11 mouse cellular contexts compared by ENCODE assay signal in genomic region chr17:27200801-27201200, GRCm38 (mm10). TPM values are rescaled to one million over a fixed set of nuclear protein-coding genes. Genes with fewer than 3 reads are reported as not detected.
DNase-seq lines count a peak whose midpoint lies in the region; ATAC-seq and TF ChIP-seq lines count a peak whose summit lies in the region.
"Had no signal": no experiment of that assay in that cellular context is flagged by ENCODE, and none has a peak within 500 bp of the region (broad histone marks: within the 10 kb centered on the region; RNA-seq: fewer than 3 reads in every experiment).

No protein-coding gene starts in this region.

- intact Hi-C loops in left cerebral cortex, postnatal 25 days (cut with DNase I), result loop anchor here (1.0 to 10.0 kb wide), 2 partner anchors 30 to 946 kb away; partner anchors contain the start of gene Luc7l

- no peaks in the 10 kb centered on the region for H3K27me3 ChIP-seq in lung, embryonic 14.5 days (ENCODE audit: insufficient read depth, low read length)
- no peaks in the 10 kb centered on the region for H3K27me3 ChIP-seq in kidney, postnatal 0 days (ENCODE audit: insufficient read depth, low read length)
- no peaks in the 10 kb centered on the region for H3K27me3 ChIP-seq in neural tube, embryonic 15.5 days (replicated peaks)
- H3K27me3 ChIP-seq: forebrain, embryonic 15.5 days had no signal

- peak; percentile 8; the same call in 1 of the 2 replicates for TF ChIP-seq CTCF in lung, embryonic 14.5 days (IDR thresholded peaks at IDR 0.05; ENCODE audit: low read depth)
- TF ChIP-seq CTCF in kidney, postnatal 0 days (IDR thresholded peaks at IDR 0.05; ENCODE audit: low read depth), result peak; percentile 26; the same call in 1 of the 2 replicates

- no peak overlapping the region for H3K4me2 ChIP-seq in lung, embryonic 14.5 days
- H3K4me2 ChIP-seq in kidney, postnatal 0 days (ENCODE audit: low read length), result no peak overlapping the region
- H3K4me2 ChIP-seq in neural tube, embryonic 15.5 days, result no peak overlapping the region
- H3K4me2 ChIP-seq: forebrain, embryonic 15.5 days had no signal

- DNase-seq in adrenal gland, postnatal 10 days, result peak; percentile 38
- DNase-seq in adrenal gland, postnatal 4 days (ENCODE audit: low spot score in 2 of 2), result no peak
- peak; percentile 17 for DNase-seq in lung, embryonic 14.5 days
- DNase-seq in lung, postnatal 25 days (ENCODE audit: low spot score), result no peak
- peak; percentile 71 for DNase-seq in kidney, postnatal 0 days (ENCODE audit: low spot score)
- DNase-seq in left cerebral cortex, adult 18-20 months (ENCODE audit: low spot score in 2 of 2), result no peak
- no peak for DNase-seq in left cerebral cortex, postnatal 25 days (ENCODE audit: low spot score in 2 of 2)
- DNase-seq: heart, postnatal 36 days; lung, postnatal 36 days had no signal

- no peak overlapping the region for H3K4me3 ChIP-seq in lung, embryonic 14.5 days (ENCODE audit: low read depth, low read length)
- no peak overlapping the region for H3K4me3 ChIP-seq in kidney, postnatal 0 days (replicated peaks; ENCODE audit: low read depth, low read length)
- H3K4me3 ChIP-seq in neural tube, embryonic 15.5 days (replicated peaks), result no peak overlapping the region
- H3K4me3 ChIP-seq: forebrain, embryonic 15.5 days had no signal

- 51% methylated on average over 11 of the region's 11 CpGs for WGBS in lung, embryonic 14.5 days
- 15% methylated on average over 11 of the region's 11 CpGs for WGBS in kidney, postnatal 0 days
- WGBS in neural tube, embryonic 15.5 days, result 8% methylated on average over 11 of the region's 11 CpGs

- no peaks in the 10 kb centered on the region; the same call in 1 of the 2 replicates for H3K4me1 ChIP-seq in lung, embryonic 14.5 days (ENCODE audit: insufficient read depth)
- peaks cover 10% of the 10 kb centered on the region for H3K4me1 ChIP-seq in kidney, postnatal 0 days (replicated peaks; ENCODE audit: insufficient read depth, low read length)
- H3K4me1 ChIP-seq in neural tube, embryonic 15.5 days, result peaks cover 51% of the 10 kb centered on the region

- H3K9me3 ChIP-seq in lung, embryonic 14.5 days (ENCODE audit: low read depth, low read length), result no peaks in the 10 kb centered on the region; the same call in 1 of the 2 replicates
- H3K9me3 ChIP-seq in kidney, postnatal 0 days (replicated peaks; ENCODE audit: low read length), result no peaks in the 10 kb centered on the region
- H3K9me3 ChIP-seq in neural tube, embryonic 15.5 days (replicated peaks), result no peaks in the 10 kb centered on the region
- H3K9me3 ChIP-seq: forebrain, embryonic 15.5 days had no signal

- no peak for ATAC-seq in lung, embryonic 14.5 days (ENCODE audit: insufficient read depth)
- ATAC-seq in kidney, postnatal 0 days (replicated peaks; ENCODE audit: low FRiP score, low read depth), result no peak
- no peak for ATAC-seq in neural tube, embryonic 15.5 days (ENCODE audit: low FRiP score)
- ATAC-seq: forebrain, embryonic 15.5 days had no signal

- H3K36me3 ChIP-seq in lung, embryonic 14.5 days (ENCODE audit: insufficient read depth), result peaks cover 67% of the 10 kb centered on the region
- peaks cover 35% of the 10 kb centered on the region for H3K36me3 ChIP-seq in kidney, postnatal 0 days (ENCODE audit: insufficient read depth, low read length)
- H3K36me3 ChIP-seq in neural tube, embryonic 15.5 days, result peaks cover 53% of the 10 kb centered on the region

- no peak overlapping the region for H3K9ac ChIP-seq in lung, embryonic 14.5 days
- H3K9ac ChIP-seq in kidney, postnatal 0 days (ENCODE audit: low read depth, low read length), result no peak overlapping the region
- peak overlapping the region; percentile 26; the same call in 1 of the 2 replicates for H3K9ac ChIP-seq in neural tube, embryonic 15.5 days (replicated peaks)
- H3K9ac ChIP-seq: forebrain, embryonic 15.5 days had no signal

- H3K27ac ChIP-seq in lung, embryonic 14.5 days (ENCODE audit: low read depth), result no peak overlapping the region
- H3K27ac ChIP-seq in kidney, postnatal 0 days, result no peak overlapping the region
- H3K27ac ChIP-seq in neural tube, embryonic 15.5 days (replicated peaks), result peak overlapping the region; percentile 65
- H3K27ac ChIP-seq: forebrain, embryonic 15.5 days had no signal

RNA-seq across cellular contexts. Expression of gene Lemd2, which starts 3.5 kb away (rescaled TPM):
- total RNA-seq in adrenal gland, postnatal 10 days (2021), result 10 to 100 TPM; 42.5 to 51.3 TPM
- total RNA-seq in adrenal gland, postnatal 4 days (2021), result 10 to 100 TPM; 69.1 to 73.3 TPM
- polyA plus RNA-seq in lung, embryonic 14.5 days (2014; fragmentation: Nextera tagmentation; extraction: Ambion mirVana), result 18.1 and 20.4 TPM in 2 replicates
- 14.0 and 18.0 TPM in 2 replicates for polyA plus RNA-seq in kidney, postnatal 0 days (2015; fragmentation: Nextera tagmentation; extraction: Ambion mirVana)
- polyA plus RNA-seq in neural tube, embryonic 15.5 days (2015; fragmentation: Nextera tagmentation; extraction: Ambion mirVana), result 16.9 and 19.7 TPM in 2 replicates
- total RNA-seq in left cerebral cortex, adult 18-20 months (2021), result 10 to 100 TPM; 38.8 to 46.6 TPM
- 10 to 100 TPM; 39.9 to 44.1 TPM for total RNA-seq in left cerebral cortex, postnatal 25 days (2021)

RNA-seq across cellular contexts. Expression of gene Ip6k3, which starts 33.2 kb away (rescaled TPM):
- 1 to 10 TPM; 2.3 to 6.1 TPM for total RNA-seq in adrenal gland, postnatal 10 days (2021)
- 1 to 10 TPM; 1.1 to 2.3 TPM for total RNA-seq in adrenal gland, postnatal 4 days (2021)
- polyA plus RNA-seq in lung, embryonic 14.5 days (2014; fragmentation: Nextera tagmentation; extraction: Ambion mirVana), result 0.08 TPM in 1 of 2 replicates, not detected in the other
- 0.18 and 0.43 TPM in 2 replicates for polyA plus RNA-seq in kidney, postnatal 0 days (2015; fragmentation: Nextera tagmentation; extraction: Ambion mirVana)
- 0.23 and 0.40 TPM in 2 replicates for polyA plus RNA-seq in neural tube, embryonic 15.5 days (2015; fragmentation: Nextera tagmentation; extraction: Ambion mirVana)
- total RNA-seq in left cerebral cortex, adult 18-20 months (2021), result under 1 TPM; 0.60 to 0.70 TPM
- under 1 TPM; 0.32 to 0.44 TPM for total RNA-seq in left cerebral cortex, postnatal 25 days (2021)

Comparison
In these comparisons a context has a peak if more than half of its experiments do, and no peak if none do; other contexts are left out.
1. DNase-seq: peak in adrenal gland, postnatal 10 days (single experiment), lung, embryonic 14.5 days (single experiment) and kidney, postnatal 0 days (single experiment); none in adrenal gland, postnatal 4 days (0 of 2), lung, postnatal 25 days (single experiment), left cerebral cortex, adult 18-20 months (0 of 2) and left cerebral cortex, postnatal 25 days (0 of 2).